Mouse (Mus musculus): ENCODE measurements around the gene Dnmt1.

The Dnmt1 gene

GRCm38 (mm10) chr9:20889185-20890141, 70.2 kb downstream of the Dnmt1 start:
- CTCF ChIA-PET: interaction anchor here (0.5 to 3.6 kb wide), 8 partner anchors 9 to 1183 kb away, joined by 3 to 15 read pairs (median 6); partner anchors contain the start of genes Eif3g (in 3 of the 4) and S1pr2 (in 1 of the 4)
- POLR2A ChIA-PET: interaction anchor here (0.6 to 13.1 kb wide), 48 partner anchors 9 to 238 kb away, joined by 3 to 235 read pairs (median 4); partner anchors contain the start of genes Eif3g (in 4 of the 4), Angptl6 (in 2 of the 4), Icam1 (in 2 of the 4) and A230050P20Rik (in 1 of the 4)

- CTCF ChIA-PET: interaction anchor here (0.6 to 3.2 kb wide), 10 partner anchors 10 to 145 kb away, joined by 3 to 17 read pairs (median 6); partner anchors contain the start of genes Eif3g (in 3 of the 4) and S1pr2 (in 1 of the 4)
- POLR2A ChIA-PET: interaction anchor here (0.6 to 13.1 kb wide), 35 partner anchors 8 to 358 kb away, joined by 3 to 226 read pairs (median 4); partner anchors contain the start of genes Eif3g (in 3 of the 4), Angptl6 (in 2 of the 4), A230050P20Rik (in 1 of the 4) and Gm38431 (in 1 of the 4)
Observed at GRCm38 (mm10) chr9:20888386-20888765, 71.3 kb downstream of the Dnmt1 start.

GRCm38 (mm10) chr9:20887704-20888385, 71.8 kb downstream of the Dnmt1 start, which contains the start of gene Ppan:
TSS of gene Ppan (plus strand) at chr9:20888175.
- ChIA-PET CTCF (interaction anchor here (0.6 to 3.2 kb wide), 15 partner anchors 10 to 268 kb away, joined by 3 to 19 read pairs (median 6); partner anchors contain the start of gene Eif3g (in 3 of the 4)), POLR2A (interaction anchor here (0.6 to 13.1 kb wide), 41 partner anchors 8 to 359 kb away, joined by 3 to 226 read pairs (median 4); partner anchors contain the start of genes Eif3g (in 3 of the 4), Angptl6 (in 2 of the 4), Icam1 (in 2 of the 4) and Gm38431 (in 1 of the 4))

GRCm38 (mm10) chr9:20887191-20887590, 72.5 kb downstream of the Dnmt1 start:
- ChIA-PET POLR2A (interaction anchor here in 3 of 4 experiments (0.7 to 13.1 kb wide), 17 partner anchors 8 to 337 kb away, joined by 3 to 226 read pairs (median 5); partner anchors contain the start of genes Angptl6 (in 2 of the 3), Eif3g (in 2 of the 3), Gm38431 (in 1 of the 3) and Icam1 (in 1 of the 3)), CTCF (interaction anchor here (0.6 to 2.7 kb wide), 7 partner anchors 9 to 269 kb away, joined by 3 to 19 read pairs (median 6); partner anchors contain the start of gene Eif3g (in 1 of the 4))

GRCm38 (mm10) chr9:20886563-20886962, 73.1 kb downstream of the Dnmt1 start:
- CTCF ChIA-PET: interaction anchor here in 3 of 4 experiments (1.0 to 2.7 kb wide), 5 partner anchors 8 to 114 kb away, joined by 6 to 19 read pairs (median 7); partner anchors contain the start of gene Eif3g (in 1 of the 3)
- POLR2A ChIA-PET: interaction anchor here in 3 of 4 experiments (0.5 to 13.1 kb wide), 19 partner anchors 8 to 337 kb away, joined by 3 to 226 read pairs (median 5); partner anchors contain the start of genes Angptl6 (in 2 of the 3), Eif3g (in 2 of the 3), Gm38431 (in 1 of the 3) and Icam1 (in 1 of the 3)

GRCm38 (mm10) chr9:20879097-20879792, 80.4 kb downstream of the Dnmt1 start, which contains the start of gene Angptl6:
TSS of gene Angptl6 (minus strand) at chr9:20879727.
- ChIA-PET CTCF (interaction anchor here (1.1 to 3.2 kb wide), 25 partner anchors 8 to 304 kb away, joined by 3 to 30 read pairs (median 7); partner anchors contain the start of genes Eif3g (in 4 of the 4), Icam4 (in 1 of the 4), Icam5 (in 1 of the 4) and Ppan (in 1 of the 4)), POLR2A (interaction anchor here (0.6 to 5.6 kb wide), 73 partner anchors 8 to 667 kb away, joined by 3 to 226 read pairs (median 7); partner anchors contain the start of genes Eif3g (in 4 of the 4), Ppan (in 3 of the 4), A230050P20Rik (in 2 of the 4) and Gm38431 (in 2 of the 4))

- POLR2A ChIA-PET: interaction anchor here (0.6 to 5.6 kb wide), 122 partner anchors 8 to 667 kb away, joined by 3 to 226 read pairs (median 5); partner anchors contain the start of genes Eif3g (in 4 of the 4), Icam1 (in 3 of the 4), Icam4 (in 3 of the 4) and Ppan (in 3 of the 4)
- CTCF ChIA-PET: interaction anchor here (0.8 to 3.2 kb wide), 38 partner anchors 8 to 342 kb away, joined by 3 to 30 read pairs (median 6); partner anchors contain the start of genes Eif3g (in 4 of the 4), Ppan (in 2 of the 4), Icam4 (in 1 of the 4) and Icam5 (in 1 of the 4)
Observed at GRCm38 (mm10) chr9:20878710-20879065, 81.0 kb downstream of the Dnmt1 start.

- POLR2A ChIA-PET: interaction anchor here (0.5 to 5.6 kb wide), 172 partner anchors 8 to 1362 kb away, joined by 3 to 226 read pairs (median 4); partner anchors contain the start of genes Eif3g (in 4 of the 4), Gm38431 (in 3 of the 4), Icam1 (in 3 of the 4) and Icam4 (in 3 of the 4)
- CTCF ChIA-PET: interaction anchor here (0.5 to 3.2 kb wide), 55 partner anchors 9 to 413 kb away, joined by 3 to 30 read pairs (median 5); partner anchors contain the start of genes Eif3g (in 4 of the 4), Icam4 (in 2 of the 4), Ppan (in 2 of the 4) and Icam5 (in 1 of the 4)
Observed at GRCm38 (mm10) chr9:20878041-20878709, 81.5 kb downstream of the Dnmt1 start.

GRCm38 (mm10) chr9:20877118-20878040, 82.3 kb downstream of the Dnmt1 start:
- ChIA-PET POLR2A (interaction anchor here (0.6 to 5.6 kb wide), 158 partner anchors 8 to 1363 kb away, joined by 3 to 226 read pairs (median 5); partner anchors contain the start of genes Eif3g (in 4 of the 4), Gm38431 (in 3 of the 4), Icam1 (in 3 of the 4) and Icam4 (in 3 of the 4)), CTCF (interaction anchor here (0.5 to 3.2 kb wide), 53 partner anchors 10 to 412 kb away, joined by 3 to 30 read pairs (median 5); partner anchors contain the start of genes Eif3g (in 4 of the 4), Icam4 (in 2 of the 4), Ppan (in 2 of the 4) and Icam5 (in 1 of the 4))

GRCm38 (mm10) chr9:20876318-20877117, 83.2 kb downstream of the Dnmt1 start:
- ChIA-PET CTCF (interaction anchor here in 2 of 4 experiments (0.8 to 2.2 kb wide), 3 partner anchors 15 to 238 kb away, joined by 4 to 11 read pairs (median 10); partner anchors contain the start of gene Icam5 (in 1 of the 2)), POLR2A (interaction anchor here in 3 of 4 experiments (1.3 to 5.6 kb wide), 19 partner anchors 15 to 233 kb away, joined by 3 to 226 read pairs (median 24); partner anchors contain the start of genes Eif3g (in 2 of the 3), Gm38431 (in 2 of the 3), Icam4 (in 2 of the 3) and Ppan (in 2 of the 3))

GRCm38 (mm10) chr9:20875021-20875790, 84.5 kb downstream of the Dnmt1 start:
- CTCF ChIA-PET: interaction anchor here in 2 of 4 experiments (0.5 to 1.0 kb wide), 3 partner anchors 14 to 135 kb away, joined by 3 read pairs; no protein-coding TSS in a partner anchor
- POLR2A ChIA-PET: interaction anchor here in 3 of 4 experiments (0.6 to 1.9 kb wide), 17 partner anchors 9 to 349 kb away, joined by 3 to 10 read pairs (median 4); partner anchors contain the start of genes Ubl5 (in 2 of the 3), Fbxl12 (in 1 of the 3) and Pin1 (in 1 of the 3)

- POLR2A ChIA-PET: interaction anchor here in 2 of 4 experiments (0.9 to 1.9 kb wide), 3 partner anchors 8 to 20 kb away, joined by 3 to 8 read pairs (median 4); no protein-coding TSS in a partner anchor
Observed at GRCm38 (mm10) chr9:20873521-20873920, 86.2 kb downstream of the Dnmt1 start.

More at GRCm38 (mm10) chr9:20873521-20873920, 86.2 kb downstream of the Dnmt1 start:
- CTCF ChIA-PET: interaction anchor here in 1 of 4 experiments (0.8 kb wide), 1 partner anchor 10 kb away, joined by 5 read pairs; no protein-coding TSS in a partner anchor

All from embryonic stem cell, embryonic (primary cell).